Mouse (Mus musculus) gonadal fat pad, adult 2 months (tissue): ENCODE results near the gene Dab2ip. TPM values are rescaled to one million over a fixed set of nuclear protein-coding genes. Genes with fewer than 3 reads are reported as not detected.

Source experiments
- DNase-seq: peaks from one replicate; pipeline ENCODE4 v3.0.0-alpha.2; 2012; ENCODE audit warnings: low read depth
- polyA plus RNA-seq: library from polyadenylated mRNA; depleted of rRNA; stranded (reverse); fragments of >200 nt; gene quantifications from 2 replicates; pipeline ENCODE4 v1.2.3, GENCODE M21; 2012

The Dab2ip gene
- polyA plus RNA-seq, 1 experiment = 50.9 TPM

DNA sequence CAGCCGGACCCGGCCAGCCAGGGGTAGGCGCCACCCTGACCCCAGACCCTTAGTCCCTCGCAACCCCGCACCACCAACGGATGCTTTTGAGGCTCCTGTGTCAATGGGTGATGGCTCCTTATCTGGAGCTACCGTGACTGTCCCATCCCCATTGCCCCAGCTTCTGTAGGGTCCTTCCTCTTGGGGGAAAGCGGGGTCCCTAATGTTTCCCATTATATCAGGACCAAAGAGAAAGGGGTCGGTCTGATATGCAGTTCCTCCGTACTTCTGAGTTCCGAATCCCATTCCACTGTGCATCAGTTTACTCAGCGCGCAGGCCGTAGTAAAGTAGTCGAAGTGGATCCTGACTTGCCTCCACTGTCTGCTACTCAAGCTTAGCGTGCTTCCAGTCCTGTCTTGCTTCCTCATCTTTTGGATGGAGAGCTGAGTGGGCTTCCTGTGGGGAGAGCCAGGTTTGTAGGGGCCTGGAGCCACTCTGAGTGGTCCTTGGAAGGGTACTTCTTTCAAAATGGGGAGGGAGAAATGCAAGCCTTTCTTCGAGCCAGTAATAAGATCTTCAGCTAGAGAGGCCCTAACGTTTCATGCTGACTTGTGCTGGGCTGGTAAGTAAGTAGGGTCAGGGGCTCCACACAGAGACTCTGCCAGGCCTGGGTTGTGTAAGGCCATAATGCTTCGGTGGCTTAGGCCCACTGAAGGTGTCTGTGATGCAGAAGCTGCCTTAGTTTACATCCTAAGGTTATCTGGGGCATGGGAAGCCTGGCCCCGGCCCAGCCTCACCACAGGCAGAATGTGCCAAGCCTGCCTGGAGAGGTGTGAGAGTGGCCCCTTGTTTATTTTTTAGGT is 64.4 kb downstream of the Dab2ip start:
- DNase-seq = no peak

DNA sequence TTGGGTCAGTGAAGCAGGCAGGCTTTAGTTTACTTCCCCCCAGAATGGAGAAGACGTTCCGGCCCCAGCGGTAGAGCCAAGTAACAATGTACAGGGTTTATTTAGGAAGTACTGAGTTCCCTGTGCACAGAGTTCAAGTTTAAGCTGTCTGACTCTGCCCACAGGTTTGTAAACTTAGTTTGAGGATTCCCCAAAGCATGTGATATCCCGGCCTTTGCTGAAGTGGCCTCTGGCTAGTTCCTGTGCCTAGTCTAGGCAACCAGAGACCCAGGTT is 65.0 kb downstream of the Dab2ip start:
- DNase-seq = no peak

DNA sequence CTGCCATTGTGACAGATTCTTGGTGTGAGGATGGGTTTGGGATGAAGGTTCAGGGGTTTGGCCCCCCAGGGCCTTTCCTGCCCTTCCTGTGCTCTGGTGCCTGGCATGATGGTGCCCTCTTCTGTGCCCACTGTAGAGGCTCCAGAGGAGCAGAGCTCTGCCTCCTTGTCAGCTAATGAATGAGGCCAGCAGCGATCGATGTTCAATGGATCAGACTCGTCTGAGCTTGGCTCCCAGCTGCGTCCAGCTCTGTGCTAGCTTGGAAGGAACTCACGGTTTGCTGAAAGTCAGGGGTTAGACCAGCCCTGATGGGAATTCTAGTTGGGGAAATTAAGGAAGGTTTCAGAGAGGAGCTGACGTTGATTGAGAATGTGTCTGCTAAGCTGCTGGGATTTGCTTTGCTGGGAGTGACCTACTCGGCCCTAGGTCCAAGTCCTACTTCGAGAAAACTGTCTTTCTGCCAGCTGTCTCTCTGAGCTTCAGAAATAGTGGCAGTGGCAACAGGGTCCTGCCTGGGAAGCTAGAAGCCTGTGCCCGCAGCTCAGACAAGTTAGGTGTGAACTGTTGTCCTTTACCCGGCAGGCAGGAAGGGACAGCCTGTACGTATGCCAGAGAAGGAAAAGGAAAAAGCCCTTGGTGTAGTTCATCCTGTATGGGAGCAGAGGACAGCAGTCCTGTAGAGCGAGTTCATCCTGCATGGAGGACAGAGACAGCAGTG is 65.5 kb downstream of the Dab2ip start:
- no peak for DNase-seq

DNA sequence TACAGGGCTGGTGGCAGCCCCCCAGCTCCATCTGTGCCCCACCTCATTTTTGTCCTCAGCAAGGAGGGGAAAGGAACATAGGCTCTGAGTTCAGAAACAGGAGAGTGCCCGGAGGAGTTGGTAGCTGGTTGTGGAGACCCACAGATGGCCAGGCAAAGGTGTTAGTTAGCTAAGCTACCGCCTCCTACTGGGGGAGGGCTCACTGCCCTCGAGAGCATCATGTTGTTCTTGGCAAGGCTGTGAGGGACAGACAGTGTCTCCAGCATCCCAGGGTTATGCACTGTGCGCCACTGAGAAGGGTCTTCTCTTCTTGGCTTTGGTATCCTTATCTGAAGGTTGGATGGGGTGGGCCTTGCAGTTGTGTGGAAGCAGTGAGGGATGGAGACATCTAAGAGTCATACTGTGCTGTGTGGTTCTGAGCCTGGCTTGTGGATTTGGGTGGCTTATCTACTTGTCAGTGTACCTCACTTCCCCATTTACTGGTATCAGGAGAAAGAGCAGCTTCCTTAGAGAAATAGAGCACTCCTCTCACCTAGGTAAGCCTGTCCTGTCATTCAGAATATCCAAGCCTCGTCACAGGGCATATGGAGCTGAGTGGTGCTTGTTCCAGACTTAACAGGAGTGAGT is 66.4 kb downstream of the Dab2ip start:
- DNase-seq = no peak

DNA sequence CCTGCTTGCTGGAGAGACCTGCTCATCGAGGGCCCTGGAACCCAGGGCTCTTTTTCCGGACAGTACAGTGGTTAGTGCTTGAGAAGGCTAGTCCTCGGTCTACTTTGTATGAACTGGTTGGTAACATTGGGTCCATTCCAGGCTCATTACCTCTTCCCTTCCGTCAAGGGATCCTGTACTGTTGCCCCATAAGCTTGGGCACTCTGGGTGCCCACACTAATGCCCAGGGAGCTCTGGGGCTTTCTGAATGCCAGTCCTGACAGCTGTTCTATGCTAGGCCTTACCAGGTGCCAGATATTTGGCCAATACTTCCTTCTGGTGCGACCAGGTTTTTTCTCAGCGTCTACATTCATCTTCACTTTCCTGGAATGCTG is 66.9 kb downstream of the Dab2ip start:
- DNase-seq = no peak

DNA sequence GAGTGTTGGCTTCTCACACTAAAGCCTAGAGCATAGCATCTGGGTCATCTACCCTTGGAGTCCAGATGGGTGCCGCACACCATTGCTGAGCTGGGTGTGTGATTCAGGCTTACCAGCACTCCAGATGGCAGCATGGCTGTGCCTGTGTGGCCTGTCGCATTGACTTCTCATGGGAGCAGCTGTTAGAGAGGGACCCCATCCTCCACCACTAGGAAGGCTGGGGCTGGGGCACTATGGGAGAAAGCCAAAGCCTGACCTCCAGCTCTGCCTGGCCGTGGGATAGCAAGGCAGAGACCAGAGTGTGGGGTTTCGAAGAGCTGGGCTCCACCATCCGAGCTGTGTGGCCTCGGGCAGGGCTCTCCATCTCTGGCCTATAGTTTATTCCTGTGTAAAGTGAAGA is 67.5 kb downstream of the Dab2ip start:
- DNase-seq = no peak

DNA sequence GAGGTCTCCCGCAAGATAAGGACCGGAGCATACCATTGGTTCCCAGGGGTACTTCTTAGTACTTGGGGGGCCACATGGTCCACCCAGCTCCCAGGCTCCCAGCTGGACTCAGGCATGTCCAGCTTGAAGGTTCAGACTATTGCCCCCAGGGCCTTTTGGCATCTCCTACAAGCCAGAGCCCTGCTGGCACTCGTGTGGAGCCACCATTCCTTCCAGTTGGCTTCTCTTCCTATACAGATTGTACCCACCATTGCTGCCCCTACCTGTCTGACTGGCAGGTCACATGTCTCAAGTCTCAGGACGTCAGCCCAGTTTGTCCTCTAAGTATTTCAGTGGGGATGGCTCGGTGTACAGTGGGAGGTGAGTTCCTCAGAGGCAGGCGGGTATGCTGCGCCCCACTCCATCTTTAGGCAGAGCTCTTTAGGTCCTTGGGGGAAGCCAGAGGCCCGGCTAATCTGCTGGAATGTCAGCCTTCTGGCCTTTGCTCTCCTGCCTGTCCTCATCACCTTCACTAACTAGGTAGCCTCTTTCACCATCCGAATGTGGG is 68.2 kb downstream of the Dab2ip start:
- no peak for DNase-seq

DNA sequence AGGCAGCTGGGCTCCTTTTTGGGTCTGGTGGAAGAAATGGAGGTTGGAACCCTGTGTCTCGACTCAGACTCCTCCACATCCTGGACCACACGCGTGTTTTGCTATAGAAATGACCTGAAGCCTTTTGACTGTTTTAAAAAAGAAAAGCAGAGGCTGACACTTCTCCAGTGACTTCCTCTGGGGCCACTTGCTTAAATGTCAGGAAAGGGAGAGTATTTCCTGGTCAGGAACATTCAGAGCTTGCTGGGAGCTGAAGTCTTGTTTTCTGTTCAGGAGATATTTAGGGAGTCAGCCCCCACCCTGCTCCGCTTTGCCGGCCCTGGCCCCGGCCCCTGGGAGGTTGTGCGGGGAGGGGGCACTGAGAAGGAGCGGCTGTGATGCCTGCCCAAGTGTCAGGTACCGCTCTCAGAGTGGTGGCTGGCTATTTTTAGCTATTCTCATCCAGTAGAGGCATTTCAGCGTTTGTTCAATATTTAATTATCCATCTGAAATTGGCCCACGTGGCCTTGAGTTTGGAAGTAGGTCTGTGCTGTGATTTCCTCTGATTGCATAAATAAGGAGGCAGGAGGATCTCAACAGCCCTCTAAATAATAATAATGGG is 69.3 kb downstream of the Dab2ip start:
- DNase-seq = no peak

DNA sequence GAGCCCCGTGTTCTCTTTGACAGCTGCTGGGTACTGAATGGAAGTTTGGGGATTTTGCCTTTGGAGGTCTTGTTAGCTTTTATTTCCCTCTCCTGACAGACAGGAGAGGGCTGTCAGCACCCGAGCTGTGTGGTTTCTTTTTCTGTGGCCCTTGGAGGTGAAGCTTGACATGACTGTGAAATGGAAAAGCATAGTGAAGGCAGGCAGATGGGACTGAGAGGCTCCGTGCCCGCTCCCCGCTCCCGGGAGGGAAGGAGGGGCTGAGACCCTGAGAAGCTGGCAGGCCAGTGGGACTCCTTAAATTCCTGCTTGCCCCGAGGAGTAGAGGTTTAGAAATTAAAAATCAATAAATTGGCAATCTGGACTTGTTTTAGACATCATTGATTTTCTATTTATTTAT is 70.0 kb downstream of the Dab2ip start:
- DNase-seq = no peak

DNA sequence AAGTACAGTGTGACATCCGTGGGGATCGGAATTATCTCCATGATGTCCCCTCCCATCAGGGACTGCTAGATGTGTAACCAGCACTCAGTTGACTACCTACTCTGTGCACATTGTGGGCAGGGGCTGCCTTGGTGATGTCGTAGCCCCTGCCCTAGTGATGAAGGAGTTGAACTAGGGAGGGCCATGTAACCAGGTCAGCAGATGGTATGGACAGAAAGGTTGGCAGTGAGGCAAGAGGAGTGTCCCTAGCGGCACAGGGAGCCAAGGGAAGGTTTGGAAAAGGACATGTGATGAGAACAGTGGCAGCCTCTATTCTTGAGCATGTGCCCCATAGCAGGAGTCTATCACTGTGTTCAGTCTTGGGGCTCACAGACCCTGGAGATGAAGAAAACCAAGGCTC is 70.6 kb downstream of the Dab2ip start:
- no peak for DNase-seq

DNA sequence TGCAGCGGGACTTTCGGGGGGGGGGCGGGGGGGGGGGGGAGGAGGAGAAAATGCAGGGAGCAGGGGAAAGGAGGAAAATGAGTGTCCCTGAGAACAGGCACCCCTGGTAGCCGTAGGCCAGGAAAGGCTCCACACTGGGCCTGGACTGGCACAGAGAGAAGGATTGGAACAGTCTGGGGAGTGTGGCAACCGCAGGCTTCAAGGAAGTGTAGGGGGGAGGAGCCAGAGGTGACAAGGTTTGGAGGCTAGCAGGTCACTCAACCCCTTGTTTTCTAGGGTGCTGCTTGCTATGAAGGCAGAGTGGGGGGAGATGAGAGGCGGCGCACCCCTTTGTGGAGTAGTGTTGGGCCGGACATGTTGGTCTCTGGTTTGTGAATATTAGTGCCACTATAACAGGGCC is 71.1 kb downstream of the Dab2ip start:
- DNase-seq = no peak

DNA sequence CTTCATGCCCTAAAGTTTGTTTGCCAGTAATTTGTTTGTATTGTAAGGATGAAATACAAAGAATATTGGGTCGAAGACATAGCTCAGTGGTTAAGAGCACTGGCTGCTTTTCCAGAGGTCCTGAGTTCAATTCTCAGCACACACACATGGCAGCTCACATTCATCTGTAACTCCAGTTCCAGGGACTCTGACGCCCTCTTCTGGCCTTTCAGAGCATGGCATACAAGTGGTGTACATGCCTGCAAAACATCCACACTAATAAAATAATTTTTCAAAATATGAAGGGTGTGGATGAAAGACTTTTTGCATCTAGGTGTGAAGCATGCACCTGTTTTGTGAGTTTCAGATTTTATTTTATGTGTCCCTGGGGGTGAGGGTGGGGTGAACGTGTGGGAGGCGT is 75.3 kb downstream of the Dab2ip start:
- no peak for DNase-seq

DNA sequence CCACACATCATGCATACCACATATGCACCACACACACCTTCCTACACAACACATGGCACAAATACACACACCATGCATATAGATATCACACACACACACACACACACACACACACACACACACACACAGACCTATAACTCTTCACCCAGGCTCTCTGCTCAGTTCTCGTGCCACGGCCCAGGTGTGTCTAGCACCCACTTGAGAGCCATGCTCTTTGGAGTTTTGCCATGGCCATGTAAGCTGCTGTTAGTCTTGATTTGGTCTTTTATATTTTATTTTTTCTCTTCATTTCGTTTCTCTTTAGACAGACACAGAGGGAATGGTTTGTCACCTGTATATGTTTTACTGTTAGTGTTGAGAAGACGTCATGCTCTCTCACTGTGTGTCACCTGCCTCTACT is 76.9 kb downstream of the Dab2ip start:
- no peak for DNase-seq

DNA sequence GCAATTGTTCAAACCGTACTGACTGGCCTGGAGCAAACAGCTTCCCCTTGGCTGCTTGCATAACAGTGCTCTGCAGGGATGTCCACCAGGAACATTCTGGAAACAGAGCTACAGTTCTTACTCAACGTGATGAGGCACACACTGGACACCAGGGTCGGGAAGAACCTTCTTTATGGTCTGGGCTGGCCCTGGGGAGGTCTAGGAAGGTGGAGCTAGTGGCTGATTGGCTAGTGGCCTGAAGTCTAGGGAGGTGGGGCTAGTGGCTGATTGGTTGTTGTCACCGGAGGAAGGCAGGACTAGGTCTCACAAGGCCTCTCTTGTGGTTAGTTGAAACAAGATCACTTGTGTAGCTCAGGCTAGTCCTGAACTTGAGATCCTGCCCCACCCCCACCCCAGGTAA is 77.5 kb downstream of the Dab2ip start:
- no peak for DNase-seq

DNA sequence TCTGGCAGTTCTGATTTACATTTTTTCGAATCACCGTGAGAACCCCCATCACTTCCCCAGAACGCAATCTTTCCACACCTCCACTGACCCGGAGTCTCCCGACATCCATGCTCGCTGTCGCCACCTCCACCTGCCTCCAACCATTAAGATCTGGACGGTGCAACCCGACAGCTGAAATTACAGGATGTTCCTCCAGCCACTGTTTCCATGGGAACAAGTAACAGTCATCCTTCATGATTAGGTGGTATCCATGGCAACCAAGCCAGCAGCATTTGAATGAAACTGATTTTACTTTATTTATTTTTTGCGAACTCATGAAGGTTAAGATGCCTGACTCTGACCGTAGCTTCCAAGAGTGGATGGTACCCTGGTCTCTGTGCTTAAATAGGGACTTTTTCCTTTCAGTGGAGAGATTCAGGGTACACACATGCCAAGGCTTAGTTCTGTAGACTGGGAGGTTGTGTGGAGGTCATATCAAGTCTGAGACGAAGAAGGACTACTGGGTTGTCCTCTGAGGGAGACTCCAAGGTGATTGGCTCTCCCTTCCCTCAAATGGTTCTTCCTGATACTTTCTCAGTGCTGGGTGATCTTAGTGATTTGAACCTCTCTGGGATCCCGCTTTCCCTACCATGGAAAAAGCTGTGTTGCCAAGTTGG is 79.9 kb downstream of the Dab2ip start:
- no peak for DNase-seq

DNA sequence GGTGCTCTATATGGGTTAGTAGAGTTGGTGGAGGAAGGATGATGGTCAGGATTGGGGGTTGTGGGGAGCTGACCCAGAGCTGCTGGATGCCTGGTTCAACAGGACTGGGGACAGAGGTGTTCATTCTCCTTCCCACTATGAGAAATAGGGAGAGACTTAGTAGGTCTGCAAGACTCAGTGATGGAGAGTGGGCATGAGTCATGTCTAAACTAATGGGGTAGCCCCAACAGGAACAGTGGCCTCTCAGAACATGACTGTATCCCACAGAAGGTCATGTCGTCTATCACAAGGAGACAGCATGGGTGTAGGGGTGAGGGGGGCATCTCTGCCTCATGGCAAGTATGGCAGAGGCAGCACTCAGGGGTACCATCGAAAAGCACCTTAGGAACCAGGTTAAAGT is 81.7 kb downstream of the Dab2ip start:
- no peak for DNase-seq

DNA sequence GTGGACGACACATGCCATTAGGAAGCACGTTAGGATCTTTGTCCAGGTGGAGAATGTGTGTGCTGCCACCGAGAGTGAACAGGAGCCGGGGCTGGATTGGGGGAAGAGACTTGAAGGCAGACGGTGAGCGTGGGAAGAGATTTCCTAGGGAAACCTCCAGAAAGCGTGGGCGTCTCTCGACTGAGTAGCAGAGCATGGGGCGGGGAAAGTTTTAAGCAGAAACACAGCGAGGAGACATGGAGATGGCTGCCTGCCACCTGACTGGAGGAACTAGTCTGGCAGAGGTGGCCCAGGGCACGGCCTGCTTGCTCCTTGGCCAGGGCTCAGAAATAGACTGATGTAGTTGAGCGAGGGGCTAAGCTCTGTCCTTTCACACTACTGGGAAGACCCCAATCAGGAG is 82.5 kb downstream of the Dab2ip start:
- DNase-seq = peak; percentile 42

DNA sequence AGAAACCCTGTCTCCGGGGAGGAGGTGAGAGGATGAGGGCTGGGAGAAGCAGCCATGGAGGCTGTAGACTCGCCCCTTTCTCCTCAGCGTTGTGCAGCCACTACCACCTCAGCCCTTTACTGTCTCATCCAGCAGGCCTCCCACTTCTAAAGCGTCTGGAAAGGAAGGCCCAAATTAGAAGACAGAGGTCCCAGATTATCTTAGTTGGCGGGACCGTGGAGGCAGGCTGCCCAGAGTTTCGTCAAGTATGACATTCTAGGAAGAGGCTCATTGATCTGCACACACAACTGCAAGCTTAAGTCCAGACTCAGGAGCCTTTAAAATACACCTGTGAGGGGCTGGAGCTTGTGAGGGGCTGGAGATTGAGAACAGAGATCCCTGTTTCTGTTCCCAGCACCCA is 84.2 kb downstream of the Dab2ip start:
- DNase-seq = no peak

DNA sequence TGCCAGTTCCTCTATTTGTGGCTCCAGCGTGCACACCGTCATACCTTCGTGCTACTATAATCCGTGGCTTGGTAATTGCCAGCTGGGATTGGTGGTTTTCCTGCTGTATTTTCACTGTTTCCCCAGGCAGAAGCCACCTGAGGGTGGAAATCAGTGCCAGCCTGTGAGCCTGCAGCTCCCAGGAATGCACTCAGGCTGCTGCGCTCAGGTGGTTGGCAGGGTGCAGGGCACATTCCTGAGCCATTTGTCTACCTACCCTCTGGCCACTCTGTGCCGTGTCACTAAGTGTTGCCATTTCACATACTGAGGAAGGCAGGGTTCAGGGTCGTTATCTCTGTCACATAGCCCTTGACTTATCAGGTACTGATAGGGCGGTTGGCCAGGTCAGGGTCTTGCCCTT is 88.5 kb downstream of the Dab2ip start:
- no peak for DNase-seq

DNA sequence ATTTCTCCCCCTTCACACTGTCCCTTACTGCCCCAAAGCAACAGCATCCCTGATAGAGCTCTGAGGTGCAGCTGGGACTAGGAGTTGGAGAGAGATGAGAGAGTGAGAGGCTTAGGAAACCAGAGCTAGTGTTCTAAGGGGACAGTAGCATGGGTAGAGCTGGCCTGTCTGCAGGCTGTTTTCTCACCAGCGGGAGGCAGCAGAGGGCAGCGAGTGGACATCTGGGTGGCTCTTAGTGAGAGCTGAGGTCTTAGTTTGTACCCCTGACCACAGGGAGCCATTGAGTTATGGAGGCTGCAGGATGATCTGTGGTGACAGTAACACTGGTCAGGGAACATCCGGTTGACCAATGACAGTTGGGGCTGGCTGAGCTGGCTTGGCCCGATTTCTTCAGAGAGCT is 91.6 kb downstream of the Dab2ip start:
- no peak for DNase-seq

DNA sequence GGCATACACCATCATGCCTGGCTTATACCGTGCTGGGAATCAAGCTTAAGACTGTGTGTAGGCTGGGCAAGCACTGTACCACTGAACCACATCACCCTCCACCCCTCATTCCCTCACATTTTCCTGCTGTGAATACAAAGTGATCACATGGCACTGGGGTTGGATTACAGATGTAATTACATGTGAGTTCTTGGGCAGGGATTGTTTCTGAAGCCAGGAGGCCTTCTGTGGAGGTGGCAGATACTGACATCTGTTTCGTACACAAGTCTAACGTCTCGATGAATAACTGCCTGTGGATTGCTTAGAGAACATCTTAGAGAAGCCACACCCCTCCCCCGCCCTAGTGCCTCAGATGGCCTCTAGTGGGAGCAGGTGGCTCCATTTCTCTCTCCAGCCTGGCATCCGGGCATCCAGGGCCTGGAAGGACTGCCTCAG is 93.2 kb downstream of the Dab2ip start:
- no peak for DNase-seq

DNA sequence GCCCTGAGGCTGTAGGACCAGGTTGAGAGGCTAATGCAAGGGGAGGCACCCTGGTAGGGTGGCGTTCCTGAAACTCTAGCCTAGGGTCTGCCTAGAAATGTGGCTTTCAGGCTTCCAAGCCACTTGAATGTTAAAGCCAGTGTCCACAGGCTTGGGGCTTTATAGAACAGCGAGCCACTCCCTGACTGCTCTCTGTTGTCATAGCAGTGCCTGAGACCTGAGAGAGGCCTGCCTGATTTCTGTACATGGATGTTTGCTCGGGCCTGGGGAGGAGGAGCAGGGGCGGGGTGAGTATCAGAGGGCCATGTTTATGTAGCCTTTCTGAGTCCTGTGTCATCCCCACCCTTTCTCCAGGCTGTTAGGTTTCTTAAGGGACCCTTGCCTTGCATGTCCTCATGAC is 94.9 kb downstream of the Dab2ip start:
- no peak for DNase-seq
